Mouse (Mus musculus) midbrain, embryonic 10.5 days (tissue): ENCODE data around the gene Hist1h3b. TPM values are rescaled to one million over a fixed set of nuclear protein-coding genes. Genes with fewer than 3 reads are reported as not detected.
A peak's percentile ranks its signal among the peaks of the same experiment; 100 is the strongest.
"Not testable (repeated sequence)": the region's sequence is repeated elsewhere in the genome, so short reads cannot be mapped to it uniquely, and the experiment has no call there.

Source experiments
- DNase-seq: peaks from one replicate; pipeline ENCODE4 v3.0.0-alpha.2; 2017; ENCODE audit warnings: low spot score
- H3K27ac ChIP-seq: fragments of 300-500 bp; sonication (generic); replicated peaks from 2 replicates; pipeline ENCODE4 v1.5.1; 2016; ENCODE audit warnings: mild to moderate bottlenecking
- H3K27me3 ChIP-seq: fragments of 300-500 bp; sonication (generic); 2 replicates; pipeline ENCODE4 v1.6.1; 2016; ENCODE audit warnings: low read depth, mild to moderate bottlenecking; ENCODE audit not compliant: poor library complexity, severe bottlenecking
- H3K36me3 ChIP-seq: fragments of 300-500 bp; sonication (generic); 2 replicates; pipeline ENCODE4 v1.6.1; 2016; ENCODE audit warnings: mild to moderate bottlenecking, moderate library complexity
- H3K4me1 ChIP-seq: fragments of 300-500 bp; sonication (generic); 2 replicates; pipeline ENCODE4 v1.6.1; 2016
- H3K4me3 ChIP-seq: fragments of 300-500 bp; sonication (generic); 2 replicates; pipeline ENCODE4 v1.5.1; 2016; ENCODE audit warnings: mild to moderate bottlenecking, moderate library complexity
- H3K9me3 ChIP-seq: fragments of 300-500 bp; sonication (generic); replicated peaks from 2 replicates; pipeline ENCODE4 v1.6.1; 2016; ENCODE audit warnings: mild to moderate bottlenecking
- WGBS: fragments of 180-500 bp; shearing (Covaris S2); methylation state at CpG from one replicate; pipeline ENCODE4 v1.1.7; 2016; 5-methylcytosine and 5-hydroxymethylcytosine counted together
- polyA plus RNA-seq: library from polyadenylated mRNA; unstranded; fragments of >200 nt; fragmentation: Nextera tagmentation; extraction: Ambion mirVana; gene quantifications from 2 replicates; pipeline ENCODE4 v1.2.1, GENCODE M21; 2016

The Hist1h3b gene
- polyA plus RNA-seq, 1 experiment from 2014 or later, result 11.3 TPM

DNA sequence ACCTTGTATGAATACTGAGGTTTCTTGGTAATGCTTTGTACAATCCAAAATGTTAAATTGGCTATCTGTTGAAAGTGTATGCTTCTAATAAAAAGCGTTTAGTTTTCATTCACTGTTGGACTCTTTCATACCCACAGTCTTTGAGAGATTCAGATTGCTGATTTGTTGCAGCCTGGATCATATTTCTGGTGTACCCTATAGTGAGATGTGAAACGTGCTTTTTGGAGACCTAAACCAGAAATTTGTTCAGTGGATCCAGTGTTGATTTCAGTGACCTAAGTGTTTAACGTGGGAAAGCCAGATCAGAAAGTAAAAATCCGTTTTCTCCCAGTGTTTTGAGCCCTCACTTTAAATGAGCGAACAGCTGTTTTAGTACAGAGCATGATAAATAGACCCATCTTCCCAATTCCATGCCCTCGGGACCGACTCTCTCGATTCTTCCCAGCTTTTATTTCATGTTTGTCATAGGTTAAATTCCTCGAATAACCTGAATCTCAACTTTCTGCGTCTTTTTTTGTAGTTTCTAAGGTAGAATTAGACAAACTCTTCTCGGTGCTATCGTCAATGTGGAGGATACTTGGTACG, 11.7 kb upstream of the Hist1h3b start:
- Histone ChIP-seq H3K9me3 (no peaks in the 10 kb centered on the region), H3K4me1 (peaks cover 46% of the 10 kb centered on the region), H3K36me3 (no peaks in the 10 kb centered on the region), H3K4me3 (peak overlapping the region; percentile 67), H3K27ac (peak overlapping the region; percentile 96), H3K27me3 (no peaks in the 10 kb centered on the region)
- peak; percentile 12 for DNase-seq
- 42% methylated on average over 13 of the region's 13 CpGs for WGBS

DNA sequence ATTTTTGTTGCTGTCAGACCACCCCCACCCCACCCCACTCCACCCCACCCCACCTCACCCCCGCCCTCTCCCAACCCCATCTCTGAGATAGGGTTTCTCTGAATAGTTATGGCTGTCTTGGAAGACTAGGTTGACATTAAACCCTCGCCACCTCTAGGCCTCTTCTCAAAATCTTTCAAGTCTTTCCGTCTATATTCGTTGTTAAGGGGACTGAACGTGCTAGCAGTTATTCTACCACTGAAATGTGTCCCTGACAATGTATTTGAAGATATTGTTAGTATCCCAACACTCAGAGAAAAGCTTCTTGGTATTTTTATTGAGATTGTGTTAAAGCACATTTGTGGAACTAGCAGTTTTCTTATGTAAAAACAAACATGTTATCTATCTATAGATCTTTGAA, 11.2 kb upstream of the Hist1h3b start:
- peak overlapping the region; percentile 96 for H3K27ac ChIP-seq
- 63% methylated on average over 5 of the region's 5 CpGs for WGBS
- H3K4me3 ChIP-seq, result peak overlapping the region; percentile 67
- no peaks in the 10 kb centered on the region for H3K36me3 ChIP-seq
- H3K9me3 ChIP-seq, result no peaks in the 10 kb centered on the region
- H3K27me3 ChIP-seq, result no peaks in the 10 kb centered on the region
- no peak for DNase-seq
- H3K4me1 ChIP-seq, result peaks cover 46% of the 10 kb centered on the region

DNA sequence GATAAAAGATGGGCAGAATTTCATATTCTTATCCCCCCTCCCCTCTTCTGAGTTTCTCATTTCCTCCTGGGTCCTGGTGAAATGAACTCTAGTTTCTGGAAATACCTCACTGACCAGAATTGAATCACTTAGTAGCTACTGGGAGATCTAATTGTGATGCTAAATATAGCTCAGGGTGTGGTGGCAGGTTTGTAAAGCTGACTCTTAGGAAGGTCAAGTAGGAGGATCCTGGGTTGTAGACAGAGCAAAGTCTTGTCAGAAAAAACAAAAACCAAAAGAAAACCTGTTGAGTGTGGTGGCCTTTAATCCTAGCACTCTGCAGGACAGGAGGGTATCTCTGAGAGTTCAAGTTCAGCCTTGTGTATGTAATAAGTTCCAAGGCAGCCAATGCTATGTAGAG, 10.1 kb upstream of the Hist1h3b start:
- Histone ChIP-seq H3K9me3 (no peaks in the 10 kb centered on the region), H3K4me1 (peaks cover 46% of the 10 kb centered on the region), H3K27me3 (no peaks in the 10 kb centered on the region), H3K36me3 (no peaks in the 10 kb centered on the region), H3K4me3 (no peak overlapping the region), H3K27ac (peak overlapping the region; percentile 46; the same call in 1 of the 2 replicates)
- peak; percentile 9 for DNase-seq

GRCm38 (mm10) chr13:23743215-23743614, 8.9 kb upstream of the Hist1h3b start:
- 85% methylated on average over 5 of the region's 5 CpGs for WGBS
- DNase-seq, result peak; percentile 11
- Histone ChIP-seq H3K4me3 (no peak overlapping the region), H3K4me1 (peaks cover 53% of the 10 kb centered on the region), H3K27me3 (no peaks in the 10 kb centered on the region), H3K9me3 (no peaks in the 10 kb centered on the region), H3K36me3 (no peaks in the 10 kb centered on the region), H3K27ac (peak overlapping the region; percentile 75)

DNA sequence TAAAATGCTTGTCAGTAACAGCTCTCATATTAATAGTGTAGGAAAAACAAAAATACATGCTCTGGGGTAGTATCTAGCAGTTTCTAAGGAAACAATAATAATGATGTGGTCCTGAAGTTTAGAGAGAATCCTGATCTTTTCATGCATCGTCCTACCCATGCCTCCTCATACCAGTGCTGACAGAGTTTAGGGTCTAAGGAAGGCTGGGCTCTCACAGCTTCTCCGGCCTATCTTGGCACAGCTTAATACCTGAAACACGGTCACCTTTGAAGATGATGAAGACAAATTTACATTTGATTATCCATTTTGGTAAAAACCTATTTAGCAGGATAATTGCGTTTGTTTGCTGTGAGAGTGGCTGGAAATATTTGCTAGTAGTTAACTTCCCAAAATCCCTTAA, 8.1 kb upstream of the Hist1h3b start:
- Histone ChIP-seq H3K27me3 (no peaks in the 10 kb centered on the region), H3K4me1 (peaks cover 57% of the 10 kb centered on the region), H3K9me3 (no peaks in the 10 kb centered on the region), H3K36me3 (no peaks in the 10 kb centered on the region), H3K4me3 (peak overlapping the region; percentile 59), H3K27ac (peak overlapping the region; percentile 97)
- no peak for DNase-seq
- whole genome bisulfite sequencing, result 55% methylated on average over 4 of the region's 4 CpGs

DNA sequence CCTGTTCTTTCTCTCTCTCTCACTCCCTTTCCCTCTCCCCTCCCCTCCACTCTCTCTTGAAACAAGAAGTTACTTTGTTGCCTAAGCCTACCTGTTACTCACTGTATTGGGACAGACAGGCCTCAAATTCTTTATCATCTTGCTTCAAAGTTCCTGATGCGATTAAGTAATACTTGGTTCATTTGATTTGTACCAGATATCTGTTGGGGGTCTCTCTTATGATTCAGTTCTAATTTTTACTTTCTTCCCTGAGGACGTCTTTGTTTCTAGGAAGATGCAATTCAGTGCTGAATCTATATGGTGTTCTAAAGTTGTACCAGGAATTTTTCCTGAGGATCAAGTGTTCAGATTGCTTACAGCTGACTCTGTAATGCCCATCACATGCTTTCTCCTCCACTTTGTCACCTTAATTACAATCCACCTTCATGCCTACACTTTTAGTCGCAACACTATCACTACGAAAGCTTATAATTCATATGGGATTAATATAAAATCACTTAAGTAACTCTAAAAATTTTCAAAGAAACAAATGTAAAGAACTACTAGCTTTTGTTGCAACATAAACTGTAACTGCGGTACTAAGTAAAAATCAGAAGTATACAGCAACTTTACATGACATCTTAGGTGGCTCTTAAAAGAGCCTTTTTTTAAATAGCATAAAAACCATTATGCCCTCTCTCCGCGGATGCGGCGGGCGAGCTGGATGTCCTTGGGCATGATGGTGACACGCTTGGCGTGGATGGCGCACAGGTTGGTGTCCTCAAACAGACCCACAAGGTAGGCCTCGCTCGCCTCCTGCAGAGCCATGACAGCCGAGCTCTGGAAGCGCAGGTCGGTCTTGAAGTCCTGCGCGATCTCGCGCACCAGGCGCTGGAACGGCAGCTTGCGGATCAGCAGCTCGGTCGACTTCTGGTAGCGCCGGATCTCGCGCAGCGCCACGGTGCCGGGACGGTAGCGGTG, 7.4 kb upstream of the Hist1h3b start:
- 3% methylated on average over 16 of the region's 36 CpGs for WGBS
- Histone ChIP-seq H3K36me3 (no peaks in the 10 kb centered on the region), H3K4me3 (peak overlapping the region; percentile 59), H3K4me1 (peaks cover 49% of the 10 kb centered on the region), H3K9me3 (no peaks in the 10 kb centered on the region), H3K27me3 (no peaks in the 10 kb centered on the region), H3K27ac (peak overlapping the region; percentile 97)
- DNase-seq, result no peak

- Histone ChIP-seq H3K36me3 (no peaks in the 10 kb centered on the region), H3K4me3 (peak within 1 kb of the TSS; percentile 59), H3K4me1 (peaks cover 41% of the 10 kb centered on the region), H3K9me3 (no peaks in the 10 kb centered on the region), H3K27ac (peak within 1 kb of the TSS; percentile 97), H3K27me3 (no peaks in the 10 kb centered on the region)
- DNase-seq, result peak; percentile 82
- WGBS, result under 1% methylated on average over 27 of the region's 28 CpGs
Measured at GRCm38 (mm10) chr13:23745381-23746161, 6.5 kb upstream of the Hist1h3b start, which contains the start of gene Hist1h3c. TSS of gene Hist1h3c (minus strand) at chr13:23745602.

GRCm38 (mm10) chr13:23746201-23747080, 5.6 kb upstream of the Hist1h3b start, which contains the start of gene Hist1h2bb:
TSS of gene Hist1h2bb (plus strand) at chr13:23746734.
- H3K4me1 ChIP-seq, result peaks cover 36% of the 10 kb centered on the region
- H3K27me3 ChIP-seq, H3K36me3 ChIP-seq, H3K9me3 ChIP-seq: not testable (repeated sequence)
- peak; percentile 79 for DNase-seq
- H3K27ac ChIP-seq, result peak within 1 kb of the TSS; percentile 97
- WGBS, result under 1% methylated on average over 44 of the region's 58 CpGs
- H3K4me3 ChIP-seq, result peak within 1 kb of the TSS; percentile 59

GRCm38 (mm10) chr13:23747081-23747891, 4.8 kb upstream of the Hist1h3b start:
- Histone ChIP-seq H3K27ac (peak overlapping the region; percentile 97), H3K36me3 (no peaks in the 10 kb centered on the region), H3K9me3 (no peaks in the 10 kb centered on the region), H3K4me3 (peak overlapping the region; percentile 59), H3K27me3 (no peaks in the 10 kb centered on the region), H3K4me1 (peaks cover 35% of the 10 kb centered on the region)
- DNase-seq, result peak; percentile 32
- WGBS, result 2% methylated on average over 13 of the region's 13 CpGs

DNA sequence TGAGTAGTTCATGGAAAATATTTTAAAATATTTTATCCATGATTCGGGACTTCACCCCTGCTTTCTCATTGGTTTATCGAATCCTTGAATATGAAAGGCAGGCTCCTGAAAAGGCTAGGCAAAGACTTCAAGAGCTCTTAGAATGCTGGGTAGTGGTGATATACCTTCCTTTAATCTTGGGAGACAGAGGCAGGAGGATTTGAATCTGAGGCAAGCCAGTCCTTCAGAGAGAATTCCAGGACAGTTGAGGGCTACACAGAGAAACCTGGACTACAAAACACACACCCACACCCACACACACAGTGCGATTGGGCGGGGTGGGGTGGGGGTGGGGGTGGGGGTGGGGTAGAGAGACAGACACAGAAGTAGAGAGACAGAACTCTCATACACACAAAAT, 4.2 kb upstream of the Hist1h3b start:
- H3K4me1 ChIP-seq, result peaks cover 38% of the 10 kb centered on the region
- H3K27me3 ChIP-seq, result no peaks in the 10 kb centered on the region
- H3K4me3 ChIP-seq, result peak overlapping the region; percentile 59
- H3K36me3 ChIP-seq, result no peaks in the 10 kb centered on the region
- H3K27ac ChIP-seq, result peak overlapping the region; percentile 97
- WGBS, result 10% methylated on average over 4 of the region's 4 CpGs
- H3K9me3 ChIP-seq, result no peaks in the 10 kb centered on the region
- DNase-seq, result peak; percentile 50

DNA sequence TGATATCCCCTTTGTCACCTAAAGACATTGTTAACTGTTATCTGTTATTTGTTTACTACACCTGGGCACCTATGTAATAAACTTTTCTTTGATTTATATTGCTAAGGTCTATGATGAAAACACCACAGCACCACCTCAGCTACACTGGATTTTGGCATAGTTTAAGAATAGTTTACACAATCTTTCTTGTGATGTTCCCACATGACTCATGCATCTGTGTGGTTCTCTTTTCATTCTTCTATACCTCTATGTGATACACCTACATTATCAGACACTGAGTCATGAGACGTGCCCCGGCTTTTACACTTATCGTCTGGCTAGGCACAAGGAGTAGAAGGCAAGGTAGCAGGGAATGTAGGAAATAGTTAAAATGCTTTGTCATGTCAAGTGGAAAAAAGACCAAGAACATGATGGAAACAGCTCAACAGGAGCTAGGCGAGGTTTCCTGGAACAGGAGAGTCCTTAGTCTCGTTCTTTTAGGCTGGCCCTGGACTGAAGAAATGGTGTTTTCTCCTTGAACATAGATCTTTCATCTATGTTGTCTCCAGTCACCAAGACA, 2.4 kb upstream of the Hist1h3b start:
- 91% methylated on average over 5 of the region's 5 CpGs for WGBS
- no peaks in the 10 kb centered on the region for H3K9me3 ChIP-seq
- no peaks in the 10 kb centered on the region for H3K36me3 ChIP-seq
- DNase-seq, result no peak
- H3K4me3 ChIP-seq, result no peak overlapping the region
- H3K4me1 ChIP-seq, result peaks cover 32% of the 10 kb centered on the region
- H3K27me3 ChIP-seq, result no peaks in the 10 kb centered on the region
- peak overlapping the region; percentile 97 for H3K27ac ChIP-seq
